Mouse (Mus musculus): Measurements from ENCODE around the gene Ptprs. TPM values are rescaled to one million over a fixed set of nuclear protein-coding genes. Genes with fewer than 3 reads are reported as not detected.

Gene Ptprs
- polyA plus RNA-seq, 1 experiment from 2014 or later = 5.3 TPM

- WGBS (ENCODE audit: insufficient replicate concordance) = 76% methylated on average over 6 of the region's 6 CpGs
- Histone ChIP-seq H3K9me3 (replicated peaks; ENCODE audit: control insufficient read depth, low read length) (no peaks in the 10 kb centered on the region), H3K27me3 (ENCODE audit: control insufficient read depth, insufficient read depth, low read depth, low read length) (no peaks in the 10 kb centered on the region), H3K4me2 (ENCODE audit: low read depth, low read length) (no peak overlapping the region), H3K4me3 (ENCODE audit: low read depth, low read length) (no peak overlapping the region), H3K27ac (ENCODE audit: low read length) (no peak overlapping the region), H3K4me1 (ENCODE audit: control insufficient read depth, low read depth, low read length) (no peaks in the 10 kb centered on the region), H3K36me3 (ENCODE audit: control insufficient read depth, insufficient read depth) (peaks cover 3% of the 10 kb centered on the region), H3K9ac (ENCODE audit: low read depth, low read length) (no peak overlapping the region)
- ATAC-seq (ENCODE audit: low read depth) = no peak
These were observed 80.2 kb downstream of the Ptprs start for GRCm38 (mm10) chr17:56396051-56396450.

DNA sequence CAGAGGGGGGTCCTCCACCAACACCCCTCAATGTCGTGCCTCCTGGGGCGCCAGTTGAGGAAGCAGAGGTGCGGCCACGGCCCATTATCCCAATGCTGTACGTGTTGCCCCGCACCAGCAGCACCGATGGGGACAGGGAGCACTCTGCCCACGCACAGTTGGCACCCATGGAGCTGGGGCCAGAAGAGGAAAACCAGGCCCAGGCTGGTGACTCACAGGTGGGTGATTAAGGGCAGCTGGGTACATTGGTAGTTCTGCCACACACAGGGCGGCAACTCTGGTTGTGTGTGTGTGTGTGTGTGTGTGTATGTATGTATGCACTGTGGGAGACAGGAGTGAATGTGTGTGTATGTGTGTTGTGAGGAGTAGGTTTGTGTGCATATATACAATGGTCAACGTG lies 82.4 kb downstream of the Ptprs start:
- ATAC-seq (ENCODE audit: low read depth) = no peak
- WGBS (ENCODE audit: insufficient replicate concordance) = 82% methylated on average over 10 of the region's 10 CpGs
- H3K4me2 ChIP-seq (ENCODE audit: low read depth, low read length) = no peak overlapping the region
- H3K36me3 ChIP-seq (ENCODE audit: control insufficient read depth, insufficient read depth) = no peaks in the 10 kb centered on the region
- no peaks in the 10 kb centered on the region for H3K27me3 ChIP-seq (ENCODE audit: control insufficient read depth, insufficient read depth, low read depth, low read length)
- no peak overlapping the region for H3K9ac ChIP-seq (ENCODE audit: low read depth, low read length)
- H3K9me3 ChIP-seq (replicated peaks; ENCODE audit: control insufficient read depth, low read length) = no peaks in the 10 kb centered on the region
- no peaks in the 10 kb centered on the region for H3K4me1 ChIP-seq (ENCODE audit: control insufficient read depth, low read depth, low read length)
- H3K27ac ChIP-seq (ENCODE audit: low read length) = no peak overlapping the region
- no peak overlapping the region for H3K4me3 ChIP-seq (ENCODE audit: low read depth, low read length)

- WGBS (ENCODE audit: insufficient replicate concordance) = 80% methylated on average over 6 of the region's 6 CpGs
- Histone ChIP-seq H3K36me3 (ENCODE audit: control insufficient read depth, insufficient read depth) (no peaks in the 10 kb centered on the region), H3K4me3 (ENCODE audit: low read depth, low read length) (no peak overlapping the region), H3K4me1 (ENCODE audit: control insufficient read depth, low read depth, low read length) (no peaks in the 10 kb centered on the region), H3K4me2 (ENCODE audit: low read depth, low read length) (no peak overlapping the region), H3K9ac (ENCODE audit: low read depth, low read length) (no peak overlapping the region), H3K9me3 (replicated peaks; ENCODE audit: control insufficient read depth, low read length) (no peaks in the 10 kb centered on the region), H3K27me3 (ENCODE audit: control insufficient read depth, insufficient read depth, low read depth, low read length) (no peaks in the 10 kb centered on the region), H3K27ac (ENCODE audit: low read length) (no peak overlapping the region)
- ATAC-seq (ENCODE audit: low read depth) = no peak
These were observed 83.0 kb downstream of the Ptprs start for GRCm38 (mm10) chr17:56393238-56393637.

DNA sequence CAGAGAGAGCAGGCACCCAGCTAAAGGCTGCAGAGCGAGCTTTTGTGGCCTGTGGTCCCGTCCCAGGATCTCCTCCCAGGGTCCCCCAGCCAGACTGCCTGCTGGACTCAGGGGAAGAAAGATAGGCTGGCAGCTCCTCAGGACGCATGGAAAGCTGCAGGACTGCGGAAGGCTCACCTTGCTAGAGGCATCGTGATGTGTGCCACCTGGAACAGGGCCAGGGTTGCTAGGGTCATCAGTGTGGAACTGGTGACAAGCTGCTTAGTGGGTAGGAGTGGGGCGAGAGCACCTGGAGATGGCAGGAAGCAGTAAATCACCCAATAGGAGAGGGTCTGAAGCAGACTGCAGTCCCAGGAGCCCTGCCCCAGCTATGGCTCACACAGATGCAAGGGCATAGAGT lies 88.7 kb downstream of the Ptprs start:
- Histone ChIP-seq H3K4me3 (ENCODE audit: low read depth, low read length) (no peak overlapping the region), H3K36me3 (ENCODE audit: control insufficient read depth, insufficient read depth) (no peaks in the 10 kb centered on the region), H3K4me1 (ENCODE audit: control insufficient read depth, low read depth, low read length) (no peaks in the 10 kb centered on the region), H3K4me2 (ENCODE audit: low read depth, low read length) (no peak overlapping the region), H3K9me3 (replicated peaks; ENCODE audit: control insufficient read depth, low read length) (no peaks in the 10 kb centered on the region), H3K9ac (ENCODE audit: low read depth, low read length) (no peak overlapping the region), H3K27me3 (ENCODE audit: control insufficient read depth, insufficient read depth, low read depth, low read length) (no peaks in the 10 kb centered on the region), H3K27ac (ENCODE audit: low read length) (no peak overlapping the region)
- 77% methylated on average over 6 of the region's 6 CpGs for WGBS (ENCODE audit: insufficient replicate concordance)
- ATAC-seq (ENCODE audit: low read depth) = no peak

DNA sequence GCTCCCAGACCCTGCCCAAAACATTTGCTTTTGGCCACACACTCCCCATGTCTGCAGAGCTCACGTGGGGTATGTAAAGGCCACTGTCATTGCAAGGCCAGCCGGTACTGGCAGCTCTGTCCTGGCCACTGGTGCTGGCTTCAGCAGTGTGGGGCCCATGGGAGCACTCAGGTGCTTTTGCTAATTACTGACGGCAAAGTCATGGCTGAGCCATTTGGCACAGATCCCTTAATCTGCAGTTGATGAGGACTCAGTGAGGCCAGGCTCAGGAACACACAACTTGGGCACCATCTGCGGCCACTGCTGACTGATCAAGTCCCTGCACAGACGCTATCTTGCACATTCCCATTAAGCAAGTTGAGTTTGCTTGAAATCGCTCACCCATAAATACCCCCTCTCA lies 91.4 kb downstream of the Ptprs start:
- Histone ChIP-seq H3K27me3 (ENCODE audit: control insufficient read depth, insufficient read depth, low read depth, low read length) (no peaks in the 10 kb centered on the region), H3K4me1 (ENCODE audit: control insufficient read depth, low read depth, low read length) (no peaks in the 10 kb centered on the region), H3K9me3 (replicated peaks; ENCODE audit: control insufficient read depth, low read length) (no peaks in the 10 kb centered on the region), H3K36me3 (ENCODE audit: control insufficient read depth, insufficient read depth) (no peaks in the 10 kb centered on the region), H3K9ac (ENCODE audit: low read depth, low read length) (no peak overlapping the region), H3K4me2 (ENCODE audit: low read depth, low read length) (no peak overlapping the region), H3K4me3 (ENCODE audit: low read depth, low read length) (no peak overlapping the region), H3K27ac (ENCODE audit: low read length) (no peak overlapping the region)
- WGBS (ENCODE audit: insufficient replicate concordance) = 83% methylated on average over 6 of the region's 6 CpGs
- ATAC-seq (ENCODE audit: low read depth) = no peak

- H3K36me3 ChIP-seq (ENCODE audit: control insufficient read depth, insufficient read depth) = peaks cover 2% of the 10 kb centered on the region; the same call in 1 of the 2 replicates
- no peak overlapping the region for H3K4me3 ChIP-seq (ENCODE audit: low read depth, low read length)
- H3K27me3 ChIP-seq (ENCODE audit: control insufficient read depth, insufficient read depth, low read depth, low read length) = no peaks in the 10 kb centered on the region
- H3K4me1 ChIP-seq (ENCODE audit: control insufficient read depth, low read depth, low read length) = no peaks in the 10 kb centered on the region
- no peak overlapping the region for H3K9ac ChIP-seq (ENCODE audit: low read depth, low read length)
- ATAC-seq (ENCODE audit: low read depth) = no peak
- no peak overlapping the region for H3K27ac ChIP-seq (ENCODE audit: low read length)
- no peaks in the 10 kb centered on the region for H3K9me3 ChIP-seq (replicated peaks; ENCODE audit: control insufficient read depth, low read length)
- no peak overlapping the region for H3K4me2 ChIP-seq (ENCODE audit: low read depth, low read length)
- 73% methylated on average over 8 of the region's 8 CpGs for WGBS (ENCODE audit: insufficient replicate concordance)
These were observed 93.3 kb downstream of the Ptprs start for GRCm38 (mm10) chr17:56382997-56383396.

DNA sequence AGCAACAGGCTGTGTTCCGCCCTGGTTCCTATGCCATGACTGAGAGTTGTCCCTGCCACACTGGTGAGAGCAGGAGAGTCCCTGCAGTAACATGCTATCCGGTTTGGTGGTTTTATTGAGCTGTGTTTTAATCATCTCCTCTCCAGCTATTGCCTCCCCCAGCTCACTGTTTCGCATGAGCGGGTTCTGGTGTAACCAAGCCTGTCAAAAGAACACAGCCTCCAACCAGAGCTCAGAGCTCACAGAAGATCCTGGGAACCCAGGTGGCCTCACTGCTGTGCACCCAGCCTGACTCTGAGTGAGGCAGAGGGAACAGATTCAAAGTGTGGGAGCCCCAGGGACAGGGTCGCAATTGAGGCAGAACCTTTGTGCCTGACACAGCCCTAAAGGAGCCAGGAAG lies 95.1 kb downstream of the Ptprs start:
- Histone ChIP-seq H3K4me1 (ENCODE audit: control insufficient read depth, low read depth, low read length) (no peaks in the 10 kb centered on the region), H3K27me3 (ENCODE audit: control insufficient read depth, insufficient read depth, low read depth, low read length) (no peaks in the 10 kb centered on the region), H3K9me3 (replicated peaks; ENCODE audit: control insufficient read depth, low read length) (no peaks in the 10 kb centered on the region), H3K9ac (ENCODE audit: low read depth, low read length) (no peak overlapping the region), H3K4me2 (ENCODE audit: low read depth, low read length) (no peak overlapping the region), H3K27ac (ENCODE audit: low read length) (no peak overlapping the region), H3K36me3 (ENCODE audit: control insufficient read depth, insufficient read depth) (peaks cover 2% of the 10 kb centered on the region; the same call in 1 of the 2 replicates), H3K4me3 (ENCODE audit: low read depth, low read length) (no peak overlapping the region)
- ATAC-seq (ENCODE audit: low read depth) = no peak
- 75% methylated on average over 5 of the region's 5 CpGs for WGBS (ENCODE audit: insufficient replicate concordance)

GRCm38 (mm10) chr17:56380286-56380685 lies 96.0 kb downstream of the Ptprs start:
- 76% methylated on average over 6 of the region's 6 CpGs for WGBS (ENCODE audit: insufficient replicate concordance)
- no peak overlapping the region for H3K4me3 ChIP-seq (ENCODE audit: low read depth, low read length)
- no peak overlapping the region for H3K27ac ChIP-seq (ENCODE audit: low read length)
- no peak for ATAC-seq (ENCODE audit: low read depth)
- no peaks in the 10 kb centered on the region for H3K27me3 ChIP-seq (ENCODE audit: control insufficient read depth, insufficient read depth, low read depth, low read length)
- peaks cover 2% of the 10 kb centered on the region; the same call in 1 of the 2 replicates for H3K36me3 ChIP-seq (ENCODE audit: control insufficient read depth, insufficient read depth)
- no peaks in the 10 kb centered on the region for H3K4me1 ChIP-seq (ENCODE audit: control insufficient read depth, low read depth, low read length)
- H3K4me2 ChIP-seq (ENCODE audit: low read depth, low read length) = no peak overlapping the region
- H3K9me3 ChIP-seq (replicated peaks; ENCODE audit: control insufficient read depth, low read length) = no peaks in the 10 kb centered on the region
- H3K9ac ChIP-seq (ENCODE audit: low read depth, low read length) = no peak overlapping the region

DNA sequence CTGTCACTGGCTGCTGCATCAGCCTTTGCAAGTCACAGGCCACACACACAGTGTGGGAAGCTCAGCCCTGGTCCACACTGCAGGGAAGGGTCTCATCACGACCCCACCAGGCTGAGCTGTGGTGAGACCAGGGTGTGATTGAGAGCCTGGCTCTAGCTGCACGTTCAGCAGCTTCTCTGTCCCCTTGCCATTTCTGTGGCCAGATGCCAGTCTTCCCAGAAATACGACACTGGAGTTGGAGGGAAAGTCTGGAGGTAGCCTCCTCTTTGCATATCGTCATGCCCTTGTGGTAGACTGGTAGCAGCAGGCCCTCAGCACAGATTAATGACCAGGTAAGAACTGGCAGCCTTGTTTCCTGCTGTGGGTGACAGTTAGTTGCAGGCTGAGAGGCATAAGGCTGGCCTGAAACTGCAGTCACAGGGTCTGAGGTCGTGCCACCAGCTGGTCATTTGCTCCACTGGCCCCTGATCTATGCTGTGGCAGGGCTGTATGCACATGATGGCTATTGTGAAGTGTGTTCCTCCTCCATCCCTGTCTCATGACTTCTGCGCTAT lies 96.9 kb downstream of the Ptprs start:
- ATAC-seq (ENCODE audit: low read depth) = no peak
- no peak overlapping the region for H3K9ac ChIP-seq (ENCODE audit: low read depth, low read length)
- H3K27ac ChIP-seq (ENCODE audit: low read length) = no peak overlapping the region
- no peak overlapping the region for H3K4me3 ChIP-seq (ENCODE audit: low read depth, low read length)
- no peaks in the 10 kb centered on the region for H3K4me1 ChIP-seq (ENCODE audit: control insufficient read depth, low read depth, low read length)
- H3K9me3 ChIP-seq (replicated peaks; ENCODE audit: control insufficient read depth, low read length) = no peaks in the 10 kb centered on the region
- H3K27me3 ChIP-seq (ENCODE audit: control insufficient read depth, insufficient read depth, low read depth, low read length) = no peaks in the 10 kb centered on the region
- peaks cover 2% of the 10 kb centered on the region; the same call in 1 of the 2 replicates for H3K36me3 ChIP-seq (ENCODE audit: control insufficient read depth, insufficient read depth)
- H3K4me2 ChIP-seq (ENCODE audit: low read depth, low read length) = no peak overlapping the region
- 62% methylated on average over 6 of the region's 6 CpGs for WGBS (ENCODE audit: insufficient replicate concordance)
